Mouse (Mus musculus) liver, adult 2 months (tissue): ENCODE data around the gene Cog7. TPM values are rescaled to one million over a fixed set of nuclear protein-coding genes. Genes with fewer than 3 reads are reported as not detected.

Source experiments
- DNase-seq: peaks from one replicate; pipeline ENCODE4 v3.0.0-alpha.2; 2011; ENCODE audit warnings: low read depth, low spot score; ENCODE audit errors: extremely low read depth
- H3K27ac ChIP-seq: fragments of 200-500 bp; replicated peaks from 2 replicates; pipeline ENCODE4 v1.5.1; 2012; ENCODE audit warnings: low read depth, mild to moderate bottlenecking, control low read depth, inconsistent platforms, low read length; ENCODE audit not compliant: insufficient read depth
- H3K27me3 ChIP-seq: fragments of 200-500 bp; 2 replicates; pipeline ENCODE4 v1.6.1; 2012; ENCODE audit warnings: mild to moderate bottlenecking, moderate library complexity, low read length, inconsistent platforms; ENCODE audit not compliant: control insufficient read depth, insufficient read depth
- H3K36me3 ChIP-seq: fragments of 200-500 bp; 2 replicates; pipeline ENCODE4 v1.6.1; 2012; ENCODE audit warnings: low read length, inconsistent platforms; ENCODE audit not compliant: control insufficient read depth, insufficient read depth
- H3K4me1 ChIP-seq: fragments of 200-500 bp; 2 replicates; pipeline ENCODE4 v1.6.1; 2011; ENCODE audit warnings: low read length; ENCODE audit not compliant: control insufficient read depth, insufficient read depth
- H3K4me3 ChIP-seq: fragments of 200-500 bp; 2 replicates; pipeline ENCODE4 v1.5.1; 2011; ENCODE audit warnings: low read depth, mild to moderate bottlenecking, control low read depth, low read length, moderate library complexity; ENCODE audit not compliant: insufficient read depth
- H3K79me2 ChIP-seq: fragments of 200-500 bp; 2 replicates; pipeline ENCODE4 v1.6.1; 2012; ENCODE audit warnings: inconsistent platforms, mild to moderate bottlenecking, low read length, moderate library complexity; ENCODE audit not compliant: control insufficient read depth, insufficient read depth
- H3K9ac ChIP-seq: fragments of 200-500 bp; 2 replicates; pipeline ENCODE4 v1.6.1; 2012; ENCODE audit warnings: low read depth, mild to moderate bottlenecking, control low read depth, inconsistent platforms, low read length
- CTCF ChIP-seq: fragments of 200-500 bp; IDR thresholded peaks from 2 replicates; pipeline ENCODE4 v1.5.1; 2011; ENCODE audit warnings: low read depth, low read length, control low read depth
- POLR2A ChIP-seq: fragments of 200-500 bp; IDR thresholded peaks from 2 replicates; pipeline ENCODE4 v1.6.1; 2011; ENCODE audit warnings: low read length, control low read depth; ENCODE audit not compliant: insufficient read depth; ENCODE audit errors: extremely low read depth
- WGBS: fragments of 180-500 bp; shearing (Covaris S2); methylation state at CpG from one replicate; pipeline ENCODE4 v1.1.7; 2018; 5-methylcytosine and 5-hydroxymethylcytosine counted together
- polyA plus RNA-seq: library from polyadenylated mRNA; depleted of rRNA; stranded (reverse); fragments of >200 nt; gene quantifications from 2 replicates; pipeline ENCODE4 v1.2.3, GENCODE M21; 2012
- total RNA-seq: library from RNA; depleted of rRNA; stranded (reverse); fragments of >200 nt; gene quantifications from 2 replicates; pipeline ENCODE4 v1.2.3, GENCODE M21; 2014

Cog7 gene
- total and polyA plus RNA-seq, 2 experiments: 15.4 to 15.6 TPM

- Histone ChIP-seq H3K27me3 (no peaks in the 10 kb centered on the region), H3K36me3 (no peaks in the 10 kb centered on the region), H3K4me1 (peaks cover 13% of the 10 kb centered on the region), H3K27ac (no peak overlapping the region), H3K4me3 (no peak overlapping the region), H3K79me2 (peaks cover 18% of the 10 kb centered on the region; the same call in 1 of the 2 replicates), H3K9ac (no peak overlapping the region)
- no peak for DNase-seq
- TF ChIP-seq POLR2A (no peak), CTCF (no peak)
- WGBS: 85% methylated on average over 3 of the region's 3 CpGs
These were observed 36.7 kb upstream of the Cog7 start for GRCm38 (mm10) chr7:122018247-122018646.

DNA sequence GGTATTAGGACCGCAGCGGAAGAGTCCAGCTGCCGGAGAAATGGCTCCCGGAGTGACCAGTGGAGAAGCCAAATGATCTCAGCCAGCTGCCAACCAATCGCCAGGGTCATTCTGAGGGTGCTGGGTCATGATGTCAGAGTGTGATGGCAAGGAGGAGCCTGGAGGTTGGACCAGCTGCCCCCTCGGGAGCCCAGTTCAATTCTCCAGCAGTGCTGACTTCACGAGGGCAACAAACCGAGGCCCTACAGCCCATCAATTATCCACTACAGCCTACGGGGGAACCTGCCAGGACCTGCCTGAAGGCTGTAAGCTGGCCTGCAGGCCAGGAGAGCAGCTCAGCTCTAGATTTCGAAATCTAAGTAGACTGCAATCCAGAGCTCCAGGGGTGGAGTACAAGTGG is 34.2 kb upstream of the Cog7 start:
- H3K4me3 ChIP-seq: 0 out of 2 replicates have a peak overlapping the region, but pooled peaks have one; percentile 26
- peaks cover 18% of the 10 kb centered on the region; the same call in 1 of the 2 replicates for H3K79me2 ChIP-seq
- no peaks in the 10 kb centered on the region for H3K27me3 ChIP-seq
- no peak overlapping the region for H3K9ac ChIP-seq
- WGBS: 24% methylated on average over 10 of the region's 10 CpGs
- H3K4me1 ChIP-seq: peaks cover 13% of the 10 kb centered on the region
- TF ChIP-seq CTCF: no peak
- 0 out of 2 replicates have a peak, but pooled peaks have one; percentile 9 for TF ChIP-seq POLR2A
- no peaks in the 10 kb centered on the region for H3K36me3 ChIP-seq
- peak overlapping the region; percentile 81 for H3K27ac ChIP-seq
- peak; percentile 93 for DNase-seq

DNA sequence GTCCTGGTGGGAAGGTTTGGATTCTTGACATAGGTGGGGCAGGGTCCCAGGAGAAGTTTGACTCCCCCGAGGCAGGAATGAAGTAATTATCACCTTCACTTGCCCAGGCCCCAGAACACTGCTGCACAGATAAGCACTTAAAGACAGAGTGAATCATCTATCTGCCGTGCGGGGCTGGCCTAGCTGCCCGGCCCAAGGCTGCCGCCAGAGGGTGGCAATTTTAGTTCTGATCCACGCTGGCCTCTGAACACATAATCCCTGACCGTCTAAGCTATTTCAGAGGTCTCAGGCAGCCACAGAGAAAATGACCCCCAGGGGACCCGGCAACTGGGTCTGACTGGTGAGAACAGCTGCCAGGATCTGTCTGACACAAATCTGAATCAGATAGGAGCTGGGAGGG is 33.6 kb upstream of the Cog7 start:
- WGBS: 47% methylated on average over 8 of the region's 8 CpGs
- H3K79me2 ChIP-seq: peaks cover 16% of the 10 kb centered on the region; the same call in 1 of the 2 replicates
- H3K27ac ChIP-seq: peak overlapping the region; percentile 81
- no peak overlapping the region for H3K4me3 ChIP-seq
- no peaks in the 10 kb centered on the region for H3K36me3 ChIP-seq
- H3K9ac ChIP-seq: peak overlapping the region; percentile 33
- H3K4me1 ChIP-seq: peaks cover 11% of the 10 kb centered on the region
- H3K27me3 ChIP-seq: no peaks in the 10 kb centered on the region
- TF ChIP-seq POLR2A (no peak), CTCF (peak; percentile 53)
- DNase-seq: peak; percentile 54

- no peak for DNase-seq
- TF ChIP-seq CTCF: no peak
- no peak for TF ChIP-seq POLR2A
- H3K27ac ChIP-seq: no peak overlapping the region
- no peak overlapping the region for H3K4me3 ChIP-seq
- no peak overlapping the region for H3K9ac ChIP-seq
- no peaks in the 10 kb centered on the region for H3K27me3 ChIP-seq
- H3K79me2 ChIP-seq: peaks cover 8% of the 10 kb centered on the region; the same call in 1 of the 2 replicates
- peaks cover 10% of the 10 kb centered on the region for H3K4me1 ChIP-seq
- 73% methylated on average over 10 of the region's 10 CpGs for WGBS
- no peaks in the 10 kb centered on the region for H3K36me3 ChIP-seq
These were observed 31.4 kb upstream of the Cog7 start for GRCm38 (mm10) chr7:122012949-122013348.

DNA sequence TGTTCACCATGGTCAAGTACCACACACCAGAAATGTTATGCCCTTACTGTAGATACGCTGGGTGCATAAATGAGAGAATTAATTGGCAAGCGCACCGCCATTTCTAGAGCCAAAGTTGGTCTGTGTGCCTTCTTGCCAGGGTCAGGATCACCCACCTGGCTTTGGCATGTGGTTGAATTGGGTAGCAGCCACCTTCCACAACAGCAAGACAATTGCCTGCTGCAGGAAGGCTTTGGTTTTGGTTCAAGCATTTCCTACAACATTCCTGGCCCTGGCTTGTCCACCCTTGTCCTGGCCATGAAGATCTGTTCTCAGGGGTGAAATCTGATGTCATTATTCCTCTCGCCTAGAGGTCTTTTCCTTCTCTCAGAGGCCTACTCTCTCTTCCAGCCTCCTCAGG is 30.9 kb upstream of the Cog7 start:
- WGBS: over 99% methylated on average over 4 of the region's 4 CpGs
- Histone ChIP-seq H3K4me1 (peaks cover 10% of the 10 kb centered on the region), H3K27ac (no peak overlapping the region), H3K27me3 (no peaks in the 10 kb centered on the region), H3K36me3 (no peaks in the 10 kb centered on the region), H3K4me3 (no peak overlapping the region), H3K79me2 (peaks cover 6% of the 10 kb centered on the region; the same call in 1 of the 2 replicates), H3K9ac (no peak overlapping the region)
- TF ChIP-seq POLR2A (no peak), CTCF (no peak)
- DNase-seq: no peak

DNA sequence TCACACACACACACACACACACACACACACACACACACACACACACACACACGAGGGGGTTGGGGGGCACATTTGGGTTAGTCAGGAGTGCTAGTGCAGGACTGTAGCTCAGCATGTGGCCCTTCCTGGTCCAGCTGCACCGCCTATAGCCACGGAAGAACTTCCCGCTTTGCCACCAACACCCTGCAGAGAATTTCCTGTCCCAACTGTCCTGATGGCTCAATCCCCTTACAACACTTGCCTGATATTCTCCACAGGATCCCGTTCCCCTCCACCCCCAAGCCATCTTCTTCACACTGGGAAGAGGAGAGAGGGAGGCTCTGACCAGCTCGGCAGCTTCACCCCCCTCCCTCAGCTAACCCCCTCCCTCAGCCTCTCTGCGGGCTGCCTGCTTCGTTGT is 18.9 kb upstream of the Cog7 start:
- peaks cover 26% of the 10 kb centered on the region for H3K36me3 ChIP-seq
- H3K27ac ChIP-seq: no peak overlapping the region
- no peak overlapping the region for H3K4me3 ChIP-seq
- no peaks in the 10 kb centered on the region for H3K79me2 ChIP-seq
- H3K9ac ChIP-seq: no peak overlapping the region
- no peaks in the 10 kb centered on the region; the same call in 1 of the 2 replicates for H3K27me3 ChIP-seq
- no peak for DNase-seq
- TF ChIP-seq POLR2A (no peak), CTCF (no peak)
- H3K4me1 ChIP-seq: no peaks in the 10 kb centered on the region
- 83% methylated on average over 8 of the region's 8 CpGs for WGBS
